Comparison of ENCODE assay signal across 8 mouse cellular contexts in the genomic region with DNA sequence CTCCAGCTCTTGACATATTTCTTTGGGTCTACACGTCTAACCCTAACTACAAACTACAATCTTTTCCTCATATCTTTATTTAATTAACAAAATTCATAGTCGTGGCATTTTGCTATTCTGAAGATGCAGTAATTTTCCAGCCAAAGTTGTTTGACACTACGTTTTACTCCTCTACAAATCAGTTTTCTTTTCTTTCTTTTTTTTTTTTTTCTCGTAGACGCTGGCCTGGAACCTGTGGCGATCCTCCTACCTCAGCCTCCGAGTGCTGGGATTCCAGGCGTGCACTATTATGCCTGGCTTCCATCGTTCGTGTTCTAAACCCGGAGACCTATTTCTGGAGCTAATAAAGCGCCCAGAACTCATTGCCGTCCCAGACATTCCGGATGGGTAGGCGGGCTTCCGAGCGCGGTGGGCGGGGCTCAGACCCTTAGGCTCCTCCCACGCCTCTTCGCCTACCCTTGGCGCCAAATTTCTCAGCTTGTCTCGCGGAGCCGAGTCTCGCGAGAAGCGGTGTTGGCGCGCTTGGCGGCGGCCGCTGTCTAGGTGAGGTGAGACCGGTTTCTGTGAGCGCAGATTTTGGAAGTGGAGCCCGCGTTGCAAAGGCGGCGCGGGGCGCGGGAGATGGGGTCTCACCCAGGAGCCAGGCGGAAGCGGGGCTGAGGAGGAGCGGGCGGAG. TPM values are rescaled to one million over a fixed set of nuclear protein-coding genes. Genes with fewer than 3 reads are reported as not detected.
DNase-seq lines count a peak whose midpoint lies in the region; ATAC-seq and TF ChIP-seq lines count a peak whose summit lies in the region.

Gene Tipin, plus strand, starts transcription at position 477 of the 676 bp plus-strand sequence.

- peak; percentile 98 for ATAC-seq in frontal cortex, adult (ENCODE audit: low TSS enrichment)
- ATAC-seq in lung, postnatal 0 days, result peak; percentile 97

- peak; percentile 95 for DNase-seq in MN1 (ENCODE audit: low spot score)
- peak; percentile 93 for DNase-seq in cerebellum, adult 9-10 months
- DNase-seq in hindbrain, embryonic 10.5 days (ENCODE audit: low spot score), result peak; percentile 96
- DNase-seq in layer of hippocampus, adult 9-11 months, result peak; percentile 94
- peak; percentile 97 for DNase-seq in lung, postnatal 0 days (ENCODE audit: low spot score)
- peak; percentile 96 for DNase-seq in ovary, postnatal 14 days (ENCODE audit: low spot score)
- DNase-seq in thymus, postnatal 14 days, result peak; percentile 97

- peak; percentile 77 for TF ChIP-seq EP300 in lung, postnatal 0 days (IDR thresholded peaks at IDR 0.05)

- peak within 1 kb of the TSS; percentile 92 for H3K4me3 ChIP-seq in hindbrain, embryonic 10.5 days
- peak within 1 kb of the TSS; percentile 83 for H3K4me3 ChIP-seq in lung, postnatal 0 days (ENCODE audit: low read depth, low read length)

- peak within 1 kb of the TSS; percentile 77 for H3K4me2 ChIP-seq in lung, postnatal 0 days (replicated peaks; ENCODE audit: low read depth, low read length)

- H3K27me3 ChIP-seq in hindbrain, embryonic 10.5 days (ENCODE audit: insufficient read depth, poor library complexity, severe bottlenecking), result no peaks in the 10 kb centered on the region
- no peaks in the 10 kb centered on the region for H3K27me3 ChIP-seq in lung, postnatal 0 days (replicated peaks; ENCODE audit: insufficient read depth, low read length)

- H3K9me3 ChIP-seq in hindbrain, embryonic 10.5 days, result no peaks in the 10 kb centered on the region
- no peaks in the 10 kb centered on the region for H3K9me3 ChIP-seq in lung, postnatal 0 days (ENCODE audit: low read length)

- peaks cover 11% of the 10 kb centered on the region for H3K4me1 ChIP-seq in hindbrain, embryonic 10.5 days (replicated peaks)
- 0 out of 2 replicates have a peak, but pooled peaks cover 3% of the 10 kb centered on the region for H3K4me1 ChIP-seq in lung, postnatal 0 days (ENCODE audit: insufficient read depth, low read depth, low read length)

- peak within 1 kb of the TSS; percentile 99 for H3K27ac ChIP-seq in hindbrain, embryonic 10.5 days
- peak within 1 kb of the TSS; percentile 79 for H3K27ac ChIP-seq in lung, postnatal 0 days (ENCODE audit: low read length)

- peaks cover 13% of the 10 kb centered on the region; the same call in 1 of the 2 replicates for H3K36me3 ChIP-seq in hindbrain, embryonic 10.5 days
- no peaks in the 10 kb centered on the region for H3K36me3 ChIP-seq in lung, postnatal 0 days (ENCODE audit: insufficient read depth, low read length)

- no peak for TF ChIP-seq CTCF in lung, postnatal 0 days (IDR thresholded peaks at IDR 0.05)

- peak within 1 kb of the TSS; percentile 84 for H3K9ac ChIP-seq in lung, postnatal 0 days (replicated peaks; ENCODE audit: low read depth)

- 3% methylated on average over 46 of the region's 46 CpGs for WGBS in hindbrain, embryonic 10.5 days
- WGBS in lung, postnatal 0 days, result 2% methylated on average over 46 of the region's 46 CpGs

RNA-seq across cellular contexts. Expression of gene Tipin, which starts in this region (rescaled TPM):
- polyA plus RNA-seq in hindbrain, embryonic 10.5 days (2016; fragmentation: Nextera tagmentation; extraction: Ambion mirVana), result 246 and 275 TPM in 2 replicates
- 59.8 and 70.2 TPM in 2 replicates for polyA plus RNA-seq in lung, postnatal 0 days (2015; fragmentation: Nextera tagmentation; extraction: Ambion mirVana)

Comparison
In these comparisons a context has a peak if more than half of its experiments do, and no peak if none do; other contexts are left out.
1. Peak in every context shown above with its lines: DNase-seq, ATAC-seq, H3K4me3 ChIP-seq and H3K27ac ChIP-seq.